Mouse (Mus musculus): ENCODE results near the gene Acap1. TPM values are rescaled to one million over a fixed set of nuclear protein-coding genes. Genes with fewer than 3 reads are reported as not detected.

Acap1 gene
- 15.3 and 21.3 TPM in 2 replicates for polyA plus RNA-seq (2015; fragmentation: Nextera tagmentation; extraction: Ambion mirVana)

DNA sequence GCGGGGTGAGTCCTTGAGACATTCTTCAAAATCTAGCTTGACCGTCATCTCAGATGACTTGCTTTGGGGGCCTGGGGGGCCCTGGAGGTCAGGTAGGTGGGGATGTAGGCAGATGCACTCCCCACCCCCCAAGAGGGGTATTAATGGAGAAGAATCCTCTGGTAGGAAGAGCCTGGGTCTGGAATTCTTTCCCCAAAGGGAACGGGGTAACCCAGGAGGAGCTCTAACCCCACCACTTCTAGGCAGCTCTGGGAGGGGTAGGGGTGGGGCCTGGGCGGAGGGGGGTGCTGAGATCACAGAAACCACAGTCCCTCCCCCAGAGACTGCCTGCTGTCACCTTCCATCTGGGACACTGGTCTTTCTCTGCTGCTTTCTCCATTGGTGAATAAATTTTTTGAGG, at the start of gene Acap1:
Acap1 (minus strand) TSS at position 249 of the 400 bp plus-strand sequence.

DNA sequence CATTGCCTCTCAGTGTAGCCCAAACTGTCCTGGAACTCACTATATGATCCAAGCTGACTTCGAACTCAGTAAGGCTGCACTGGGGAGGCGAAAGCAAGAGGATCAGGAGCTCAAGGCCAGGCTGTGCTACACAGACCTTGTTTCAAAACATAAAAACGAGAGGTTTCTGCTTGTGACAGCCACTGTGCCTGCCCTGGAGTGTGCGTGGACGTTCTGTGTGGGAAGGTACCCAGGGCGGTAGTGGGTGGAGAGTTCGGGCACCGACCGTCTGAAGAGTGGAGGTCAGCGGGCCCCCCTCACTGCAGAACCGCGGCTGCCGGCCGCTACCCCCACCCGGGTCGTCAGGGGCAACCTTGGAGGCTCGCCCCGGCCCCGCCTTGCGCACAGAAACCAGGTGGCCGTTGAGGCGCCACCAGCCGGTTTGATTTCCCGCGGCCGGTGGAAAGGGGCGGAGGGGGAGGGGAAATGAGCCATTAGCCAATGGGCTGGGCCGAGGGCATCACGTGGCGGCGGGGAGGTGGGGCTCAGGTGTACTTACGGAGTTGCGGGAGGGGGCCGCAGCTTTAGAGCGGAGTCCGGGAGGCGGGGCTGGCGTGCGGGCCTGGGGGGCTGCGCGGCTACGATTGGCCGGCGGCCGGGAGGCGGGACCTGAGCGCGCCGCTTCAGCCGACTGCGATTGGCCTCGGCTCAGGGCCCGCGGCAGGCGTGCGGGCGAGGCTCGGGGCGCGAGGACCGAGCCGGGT, 40.0 kb upstream of the Acap1 start, which contains the start of gene Ybx2:
Ybx2 (plus strand) TSS at position 660 of the 743 bp plus-strand sequence.

DNA sequence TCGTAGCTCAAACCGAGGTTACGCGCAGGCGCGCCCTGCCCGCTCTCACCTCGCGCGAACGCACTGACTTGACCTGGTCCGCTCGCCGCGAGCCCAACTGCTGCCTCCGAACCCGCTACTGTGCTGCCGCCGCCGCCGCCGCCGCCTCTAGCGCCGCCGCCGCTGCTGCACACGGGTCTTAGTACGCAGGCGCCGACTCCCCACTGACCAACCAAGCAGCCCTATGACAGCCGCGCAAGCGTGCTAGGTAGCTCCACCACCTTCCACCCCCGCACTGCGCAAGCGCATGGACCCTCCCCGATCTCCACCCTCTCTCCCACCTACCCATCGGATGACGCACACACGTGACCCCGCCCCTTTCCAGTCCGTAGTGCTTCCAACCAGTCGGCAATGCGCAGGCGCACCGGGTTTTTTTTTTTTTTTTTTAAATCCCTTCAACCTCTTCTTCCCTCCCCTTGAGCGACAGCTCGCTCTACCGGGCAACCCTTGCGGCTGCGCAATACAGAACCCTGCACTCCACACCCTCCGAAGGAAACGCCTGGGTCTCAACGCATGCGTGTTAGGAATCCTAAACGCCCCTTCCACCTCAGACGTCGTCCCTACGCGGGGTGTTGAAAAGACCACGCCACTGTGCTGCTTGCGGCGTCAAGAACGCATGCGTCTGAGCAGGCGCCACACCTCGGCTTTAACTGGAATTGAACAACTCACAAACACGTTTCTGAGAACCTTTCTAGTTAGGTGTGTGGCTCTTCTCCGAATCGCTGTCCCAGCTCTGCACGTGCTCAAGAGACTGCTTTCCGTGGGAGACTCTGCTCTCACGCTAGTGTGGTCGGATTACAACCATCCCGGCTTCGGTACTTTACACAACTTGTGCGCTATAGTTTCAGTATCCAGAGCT, 26.0 kb upstream of the Acap1 start, which contains the start of gene Eif5a:
Eif5a (minus strand) TSS at position 845 of the 898 bp plus-strand sequence.

DNA sequence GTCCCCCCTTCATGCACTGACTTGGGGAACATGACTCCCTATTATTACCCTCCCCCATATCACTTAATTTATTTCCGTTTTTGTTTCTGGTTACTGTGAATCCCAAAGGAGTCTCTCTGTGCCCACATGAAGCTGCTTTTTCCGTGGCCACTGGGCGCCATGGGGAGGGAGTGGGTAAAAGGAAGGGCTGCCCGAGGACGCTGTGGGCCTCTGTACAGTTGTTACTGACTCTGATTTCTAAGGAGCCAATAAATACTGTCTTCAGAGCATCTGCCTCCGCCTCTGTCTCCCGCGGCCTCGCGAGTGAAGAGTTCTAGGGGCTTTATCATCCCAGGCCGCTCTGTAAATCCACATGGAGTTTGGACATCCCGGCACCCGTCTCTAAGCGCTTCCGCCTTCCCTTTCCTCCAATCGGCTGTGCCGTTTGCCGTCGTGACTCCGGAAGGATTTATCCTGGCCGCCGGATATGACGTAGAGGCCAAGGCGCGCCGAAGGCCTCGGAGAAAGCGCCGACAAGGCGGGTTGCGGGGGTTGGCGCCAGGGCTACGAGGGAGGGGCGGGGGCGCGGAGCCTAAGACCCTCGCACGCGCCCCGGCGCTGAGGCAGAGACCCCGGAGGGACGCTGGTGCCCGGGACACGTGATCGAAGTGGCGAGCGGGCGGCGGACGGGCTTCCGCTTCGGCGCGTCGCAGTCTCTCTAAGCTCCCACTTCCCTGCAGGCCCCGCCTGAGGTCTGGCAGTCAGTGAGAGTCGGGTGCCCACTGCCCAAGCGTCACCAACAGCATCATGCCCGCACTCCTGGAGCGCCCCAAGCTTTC, 18.4 kb upstream of the Acap1 start, which contains the start of gene Gps2:
Gps2 (plus strand) TSS at position 335 of the 818 bp plus-strand sequence.

DNA sequence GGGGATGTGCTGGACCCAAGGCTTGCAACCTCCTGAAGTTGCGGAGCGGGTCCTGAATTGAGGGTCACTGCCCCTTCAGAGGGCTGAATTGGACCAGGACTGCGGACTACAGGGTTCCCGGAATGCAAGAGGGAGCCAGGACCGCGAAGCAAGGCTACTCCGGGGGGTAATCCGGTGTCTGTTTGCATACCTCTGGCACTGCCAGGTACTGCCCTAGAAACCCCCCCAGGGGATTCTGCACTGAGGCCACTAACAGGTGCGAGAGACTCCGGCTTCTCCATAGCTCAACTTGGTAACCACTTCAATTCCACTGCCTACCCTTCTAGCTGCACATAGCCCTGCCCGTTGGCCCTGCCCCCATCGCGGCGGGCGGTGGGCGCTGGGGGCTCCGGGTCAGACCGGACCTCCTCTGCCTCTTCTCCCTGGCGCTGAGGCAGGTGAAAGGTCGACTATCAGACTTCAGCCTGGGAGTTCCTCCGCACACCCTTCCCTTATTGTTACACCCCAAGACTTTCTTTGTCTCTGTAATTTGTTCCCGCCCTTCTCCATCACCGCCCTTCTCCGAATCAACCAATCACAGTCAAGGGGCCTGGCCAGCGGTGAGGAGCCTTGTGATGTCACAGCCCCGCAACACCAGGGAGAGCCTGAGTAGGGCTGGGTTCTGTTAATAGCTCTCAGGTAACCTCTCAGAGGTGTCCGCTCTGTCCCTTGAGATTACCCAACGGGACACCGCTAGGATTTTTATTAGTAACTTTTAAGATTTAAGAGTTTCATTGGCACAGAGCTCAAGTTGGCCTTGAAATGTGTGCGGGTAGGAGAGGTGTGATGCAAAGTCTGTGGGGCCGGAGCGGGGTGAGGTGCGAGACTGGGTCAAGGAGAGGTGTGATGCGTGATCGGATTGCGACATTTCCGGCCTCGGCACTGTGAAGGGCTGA, 5.4 kb upstream of the Acap1 start, which contains the start of the genes 2810408A11Rik and Neurl4:
2810408A11Rik (minus strand) TSS at position 517 of the 935 bp plus-strand sequence.
Neurl4 (plus strand) TSS at position 602 of the 935 bp plus-strand sequence.

DNA sequence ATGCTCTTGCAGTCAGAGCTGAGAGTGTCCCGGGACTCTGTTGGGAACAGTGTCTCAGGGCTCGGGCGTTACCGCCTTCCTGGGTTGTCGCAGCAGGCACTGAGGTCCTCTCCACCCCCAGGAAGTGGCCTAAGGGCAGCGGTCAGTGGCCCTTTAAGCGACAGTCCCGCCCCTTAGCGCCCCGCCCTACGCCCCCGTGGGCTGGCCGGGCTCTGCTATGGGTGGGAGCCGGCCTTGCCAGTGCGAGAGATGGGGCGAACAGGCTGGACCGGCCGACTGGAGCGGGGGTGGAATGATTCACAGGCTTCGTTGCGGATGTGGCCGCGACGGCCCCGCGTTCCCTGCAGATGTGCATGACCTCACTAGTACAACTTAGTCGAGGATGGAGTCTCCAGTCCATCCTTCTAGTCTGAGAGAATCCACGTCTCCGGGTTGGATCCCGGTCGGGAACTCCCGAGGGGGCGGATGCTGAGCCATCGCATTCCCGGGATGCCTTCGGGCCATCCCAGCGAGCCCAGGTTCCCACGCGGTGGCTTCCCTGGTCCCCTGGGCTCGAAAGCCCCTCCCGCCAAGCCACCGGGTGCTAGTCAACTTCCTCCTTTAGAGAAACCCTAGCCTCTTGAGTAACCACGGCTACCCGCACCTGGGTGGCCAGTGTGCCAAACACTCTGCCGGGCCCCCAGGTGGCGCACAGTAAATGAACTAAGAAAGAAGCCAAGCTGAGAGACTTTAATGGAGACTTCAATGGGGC, 14.3 kb downstream of the Acap1 start, which contains the start of gene Kctd11:
Kctd11 (minus strand) TSS at position 554 of the 751 bp plus-strand sequence.

DNA sequence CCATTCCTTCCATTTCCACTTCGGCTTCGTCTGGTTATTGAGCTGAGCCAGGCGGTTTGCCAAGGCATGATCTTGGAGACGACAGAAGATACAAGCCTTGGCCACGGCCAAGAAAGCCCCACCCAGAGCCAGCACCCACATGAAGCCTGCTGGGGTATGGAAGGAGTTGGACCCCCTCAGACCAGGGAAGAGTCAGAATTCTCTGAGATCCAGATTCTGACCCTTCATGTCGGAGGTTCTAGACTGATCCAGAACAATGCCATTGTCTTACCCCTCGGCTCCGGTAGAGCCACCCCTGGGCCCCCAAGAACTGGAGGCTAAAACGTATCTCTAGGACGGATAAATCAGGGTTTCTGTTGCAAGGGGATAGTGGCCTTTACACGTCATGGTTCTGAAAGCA, 17.5 kb downstream of the Acap1 start, which contains the start of gene Tmem95:
Tmem95 (minus strand) TSS at position 141 of the 400 bp plus-strand sequence.

DNA sequence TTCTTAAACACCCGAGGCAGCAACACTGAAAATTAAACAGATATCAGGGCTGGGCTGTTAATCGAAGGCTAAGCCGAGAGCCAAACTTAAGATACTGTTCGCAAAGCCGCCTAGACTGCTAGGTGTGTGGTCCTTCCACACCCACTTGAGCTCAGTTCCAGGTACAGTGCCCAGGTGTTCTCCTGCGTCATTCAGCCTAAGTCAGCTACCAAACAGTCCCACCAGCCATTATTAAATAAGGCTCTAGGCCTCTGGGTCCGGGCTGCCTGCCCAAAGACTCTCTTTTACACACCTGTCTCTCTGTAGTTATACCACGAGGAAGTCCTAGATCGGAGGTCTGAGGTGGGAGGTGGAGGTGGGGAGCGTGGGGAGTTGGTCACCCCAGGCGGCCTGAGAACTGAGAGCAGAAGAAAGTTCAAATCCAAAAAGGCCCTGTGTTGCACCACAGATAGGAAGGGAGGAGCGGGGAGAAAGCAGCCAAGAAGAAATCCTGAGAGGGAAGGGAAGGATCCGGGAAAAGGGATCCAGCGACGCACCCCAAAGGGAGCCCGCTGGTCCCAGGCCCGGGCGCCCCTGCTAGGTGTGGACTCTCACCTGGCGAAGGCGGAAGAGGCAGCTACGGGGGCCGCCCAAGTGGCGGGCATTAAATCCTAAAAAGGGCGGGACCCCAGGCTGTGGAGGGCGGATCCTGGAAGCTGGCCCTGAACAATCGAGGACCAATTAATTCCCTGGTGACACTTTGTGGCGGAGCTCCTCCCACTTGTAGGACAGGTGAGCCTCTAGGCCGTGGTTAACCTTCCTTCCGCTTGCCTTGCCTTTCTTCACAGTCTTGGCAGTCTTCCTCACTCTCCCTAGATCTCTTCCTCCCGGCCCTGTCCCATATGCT, 37.0 kb downstream of the Acap1 start, which contains the start of gene Tnk1:
Tnk1 (minus strand) TSS at position 618 of the 886 bp plus-strand sequence.

DNA sequence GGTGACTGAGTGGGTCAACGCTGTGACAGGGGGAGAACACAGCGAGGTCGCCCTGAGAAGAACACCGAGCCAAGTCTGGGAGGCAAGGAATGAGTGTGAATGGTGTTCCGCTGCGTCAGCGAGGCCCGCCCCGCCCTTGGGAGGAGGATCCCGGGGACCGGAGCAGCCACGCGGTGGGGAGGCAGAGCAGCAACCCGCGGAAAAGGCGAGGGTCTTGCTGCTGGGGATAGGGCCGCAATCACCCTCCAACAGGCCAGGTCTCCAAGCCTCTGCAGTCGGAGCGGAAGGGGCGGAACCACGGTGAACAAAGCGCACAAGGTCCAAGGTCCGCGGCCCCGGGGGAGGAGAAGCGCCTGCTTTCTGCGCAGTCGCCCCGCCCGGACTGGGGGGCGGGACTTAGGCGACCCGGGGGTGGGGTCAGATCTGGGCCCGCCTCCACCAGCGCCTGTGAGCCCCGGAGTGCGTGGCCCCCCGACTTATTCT, 49.1 kb downstream of the Acap1 start, which contains the start of gene Plscr3:
Plscr3 (plus strand) TSS at position 179 of the 483 bp plus-strand sequence.

DNA sequence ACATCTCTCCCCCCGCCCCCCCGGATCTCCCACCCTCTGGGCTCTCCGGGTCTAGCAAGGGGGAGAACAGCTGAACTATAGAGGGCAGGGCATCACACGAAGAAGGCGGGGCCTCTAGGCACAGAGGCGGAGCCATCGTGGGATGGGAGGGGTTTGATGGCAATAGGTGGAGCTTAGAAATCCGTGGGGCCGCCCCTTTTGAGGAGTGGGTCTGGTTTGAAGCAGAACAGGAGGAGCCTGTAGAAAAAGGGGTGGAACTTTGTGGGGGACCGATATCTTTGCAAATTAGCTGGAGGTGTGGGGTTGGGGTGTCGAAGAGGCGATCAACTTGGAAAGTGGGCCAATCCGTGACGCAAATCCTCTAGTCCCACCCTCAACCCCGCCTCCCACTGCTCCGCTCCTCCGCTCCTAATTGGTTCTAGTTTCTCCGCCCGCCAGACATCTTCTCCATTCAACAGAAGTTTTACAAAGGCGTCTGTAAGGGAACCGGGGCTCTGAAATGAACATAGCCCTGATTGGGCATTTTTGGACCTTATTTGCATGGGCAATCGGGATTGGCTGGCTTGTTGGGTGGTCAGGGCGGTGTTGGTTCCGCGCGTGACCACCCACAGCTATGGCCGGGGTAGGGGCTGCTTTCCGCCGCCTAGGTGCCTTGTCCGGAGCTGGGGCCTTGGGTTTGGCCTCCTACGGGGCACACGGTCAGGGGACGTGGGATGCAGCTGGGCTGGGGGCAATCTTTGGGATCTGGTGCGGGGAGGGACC, 57.2 kb downstream of the Acap1 start, which contains the start of gene Tmem256:
Tmem256 (plus strand) TSS at position 563 of the 762 bp plus-strand sequence.

DNA sequence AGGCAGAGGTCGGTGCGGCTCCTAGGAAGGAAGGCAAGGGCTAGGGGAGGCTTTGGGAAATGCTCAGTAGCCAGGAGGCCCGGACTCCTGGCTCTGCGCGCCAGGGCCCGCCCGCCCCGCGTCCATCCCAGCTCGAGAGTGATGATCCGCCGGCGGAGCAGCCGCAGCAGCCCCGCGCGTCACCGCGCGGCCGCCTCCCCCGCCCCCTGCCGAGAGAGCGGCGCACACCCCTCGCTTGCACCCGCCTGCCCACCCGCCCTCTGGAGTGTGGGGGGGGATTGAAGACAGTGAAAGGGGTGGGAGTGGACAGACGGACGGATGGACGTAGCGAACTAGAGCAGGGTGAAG, 57.8 kb downstream of the Acap1 start, which contains the start of gene Nlgn2:
Nlgn2 (minus strand) TSS at position 181 of the 348 bp plus-strand sequence.

Other genes starting within 250 kb of the Acap1 start
- 0.19 and 0.25 TPM in 2 replicates for gene Sox15, start 240.2 kb downstream of the Acap1 start, polyA plus RNA-seq (2015; fragmentation: Nextera tagmentation; extraction: Ambion mirVana)
- gene Mpdu1, start 232.9 kb downstream of the Acap1 start, polyA plus RNA-seq (2015; fragmentation: Nextera tagmentation; extraction: Ambion mirVana): 44.5 and 46.1 TPM in 2 replicates
- gene Cd68, start 229.4 kb downstream of the Acap1 start, polyA plus RNA-seq (2015; fragmentation: Nextera tagmentation; extraction: Ambion mirVana): 25.2 and 39.1 TPM in 2 replicates
- gene Eif4a1, start 223.1 kb downstream of the Acap1 start, polyA plus RNA-seq (2015; fragmentation: Nextera tagmentation; extraction: Ambion mirVana): 272 and 275 TPM in 2 replicates
- gene Senp3, start 213.5 kb downstream of the Acap1 start, polyA plus RNA-seq (2015; fragmentation: Nextera tagmentation; extraction: Ambion mirVana): 37.0 and 38.4 TPM in 2 replicates
- 0.64 and 0.78 TPM in 2 replicates for gene Tnfsf13, start 209.8 kb downstream of the Acap1 start, polyA plus RNA-seq (2015; fragmentation: Nextera tagmentation; extraction: Ambion mirVana)
- gene Tnfsf12, start 199.7 kb downstream of the Acap1 start, polyA plus RNA-seq (2015; fragmentation: Nextera tagmentation; extraction: Ambion mirVana): 4.4 and 5.2 TPM in 2 replicates
- gene Tnfsfm13, start 199.4 kb downstream of the Acap1 start, polyA plus RNA-seq (2015; fragmentation: Nextera tagmentation; extraction: Ambion mirVana): 2.1 and 2.8 TPM in 2 replicates
- gene Polr2a, start 136.9 kb downstream of the Acap1 start, polyA plus RNA-seq (2015; fragmentation: Nextera tagmentation; extraction: Ambion mirVana): 15.2 and 15.8 TPM in 2 replicates
- gene Slc35g3, start 133.6 kb downstream of the Acap1 start, polyA plus RNA-seq (2015; fragmentation: Nextera tagmentation; extraction: Ambion mirVana): 0.07 and 0.08 TPM in 2 replicates
- gene Zbtb4, start 129.6 kb downstream of the Acap1 start, polyA plus RNA-seq (2015; fragmentation: Nextera tagmentation; extraction: Ambion mirVana): 1.3 and 1.9 TPM in 2 replicates
- 0.99 and 1.5 TPM in 2 replicates for gene Chrnb1, start 99.6 kb downstream of the Acap1 start, polyA plus RNA-seq (2015; fragmentation: Nextera tagmentation; extraction: Ambion mirVana)
- 0.33 and 0.36 TPM in 2 replicates for gene Fgf11, start 93.7 kb downstream of the Acap1 start, polyA plus RNA-seq (2015; fragmentation: Nextera tagmentation; extraction: Ambion mirVana)
- 0.30 and 0.68 TPM in 2 replicates for gene Tmem102, start 89.9 kb downstream of the Acap1 start, polyA plus RNA-seq (2015; fragmentation: Nextera tagmentation; extraction: Ambion mirVana)
- not detected in 2 replicates for gene Gm39566, start 80.2 kb downstream of the Acap1 start, polyA plus RNA-seq (2015; fragmentation: Nextera tagmentation; extraction: Ambion mirVana)
- not detected in 2 replicates for gene Spem2, start 77.1 kb downstream of the Acap1 start, polyA plus RNA-seq (2015; fragmentation: Nextera tagmentation; extraction: Ambion mirVana)
- gene Spem1, start 73.4 kb downstream of the Acap1 start, polyA plus RNA-seq (2015; fragmentation: Nextera tagmentation; extraction: Ambion mirVana): 0.12 TPM in 1 of 2 replicates, not detected in the other
- gene Nlgn2, start 57.8 kb downstream of the Acap1 start, polyA plus RNA-seq (2015; fragmentation: Nextera tagmentation; extraction: Ambion mirVana): 2.6 and 3.1 TPM in 2 replicates
- gene Tmem256, start 57.0 kb downstream of the Acap1 start, polyA plus RNA-seq (2015; fragmentation: Nextera tagmentation; extraction: Ambion mirVana): 337 and 343 TPM in 2 replicates
- gene Plscr3, start 49.2 kb downstream of the Acap1 start, polyA plus RNA-seq (2015; fragmentation: Nextera tagmentation; extraction: Ambion mirVana): 45.7 and 56.8 TPM in 2 replicates
- gene Tnk1, start 36.8 kb downstream of the Acap1 start, polyA plus RNA-seq (2015; fragmentation: Nextera tagmentation; extraction: Ambion mirVana): 0.56 and 0.91 TPM in 2 replicates
- not detected in 2 replicates for gene Tmem95, start 17.5 kb downstream of the Acap1 start, polyA plus RNA-seq (2015; fragmentation: Nextera tagmentation; extraction: Ambion mirVana)
- gene Kctd11, start 14.1 kb downstream of the Acap1 start, polyA plus RNA-seq (2015; fragmentation: Nextera tagmentation; extraction: Ambion mirVana): 2.3 and 3.1 TPM in 2 replicates
- 2.2 and 2.6 TPM in 2 replicates for gene 2810408A11Rik, start 5.4 kb upstream of the Acap1 start, polyA plus RNA-seq (2015; fragmentation: Nextera tagmentation; extraction: Ambion mirVana)
- gene Neurl4, start 5.5 kb upstream of the Acap1 start, polyA plus RNA-seq (2015; fragmentation: Nextera tagmentation; extraction: Ambion mirVana): 3.2 and 3.4 TPM in 2 replicates
- 104 and 116 TPM in 2 replicates for gene Gps2, start 18.3 kb upstream of the Acap1 start, polyA plus RNA-seq (2015; fragmentation: Nextera tagmentation; extraction: Ambion mirVana)
- 1,453 and 1,558 TPM in 2 replicates for gene Eif5a, start 26.4 kb upstream of the Acap1 start, polyA plus RNA-seq (2015; fragmentation: Nextera tagmentation; extraction: Ambion mirVana)
- 0.12 and 0.53 TPM in 2 replicates for gene Ybx2, start 40.3 kb upstream of the Acap1 start, polyA plus RNA-seq (2015; fragmentation: Nextera tagmentation; extraction: Ambion mirVana)
- gene Slc2a4, start 52.6 kb upstream of the Acap1 start, polyA plus RNA-seq (2015; fragmentation: Nextera tagmentation; extraction: Ambion mirVana): 19.1 and 22.0 TPM in 2 replicates
- 0.98 and 1.6 TPM in 2 replicates for gene Cldn7, start 69.2 kb upstream of the Acap1 start, polyA plus RNA-seq (2015; fragmentation: Nextera tagmentation; extraction: Ambion mirVana)
- gene Ctdnep1, start 85.6 kb upstream of the Acap1 start, polyA plus RNA-seq (2015; fragmentation: Nextera tagmentation; extraction: Ambion mirVana): 20.7 and 22.4 TPM in 2 replicates
- gene Elp5, start 87.0 kb upstream of the Acap1 start, polyA plus RNA-seq (2015; fragmentation: Nextera tagmentation; extraction: Ambion mirVana): 69.4 and 73.0 TPM in 2 replicates
- gene Gabarap, start 95.6 kb upstream of the Acap1 start, polyA plus RNA-seq (2015; fragmentation: Nextera tagmentation; extraction: Ambion mirVana): 318 and 353 TPM in 2 replicates
- gene Phf23, start 100.2 kb upstream of the Acap1 start, polyA plus RNA-seq (2015; fragmentation: Nextera tagmentation; extraction: Ambion mirVana): 26.6 and 35.9 TPM in 2 replicates
- gene Dvl2, start 105.1 kb upstream of the Acap1 start, polyA plus RNA-seq (2015; fragmentation: Nextera tagmentation; extraction: Ambion mirVana): 6.9 and 10.2 TPM in 2 replicates
- 58.3 and 59.1 TPM in 2 replicates for gene Acadvl, start 119.9 kb upstream of the Acap1 start, polyA plus RNA-seq (2015; fragmentation: Nextera tagmentation; extraction: Ambion mirVana)
- 1.5 and 3.1 TPM in 2 replicates for gene Dlg4, start 121.4 kb upstream of the Acap1 start, polyA plus RNA-seq (2015; fragmentation: Nextera tagmentation; extraction: Ambion mirVana)
- gene Asgr1, start 158.5 kb upstream of the Acap1 start, polyA plus RNA-seq (2015; fragmentation: Nextera tagmentation; extraction: Ambion mirVana): 0.10 and 0.16 TPM in 2 replicates
- 0.12 TPM in 1 of 2 replicates, not detected in the other for gene Asgr2, start 197.1 kb upstream of the Acap1 start, polyA plus RNA-seq (2015; fragmentation: Nextera tagmentation; extraction: Ambion mirVana)
- gene Mgl2, start 234.8 kb upstream of the Acap1 start, polyA plus RNA-seq (2015; fragmentation: Nextera tagmentation; extraction: Ambion mirVana): 2.3 and 3.5 TPM in 2 replicates